Mouse (Mus musculus): ENCODE results near the gene Fggy.

The Fggy gene

GRCm38 (mm10) chr4:95579183-95579582 is 21.9 kb downstream of the Fggy start:
- H3K9me3 ChIP-seq (ENCODE audit: low read length): no peaks in the 10 kb centered on the region
- H3K4me1 ChIP-seq (replicated peaks; ENCODE audit: low read depth, low read length): no peaks in the 10 kb centered on the region
- TF ChIP-seq POU5F1 (IDR thresholded peaks at IDR 0.05; ENCODE audit: borderline replicate concordance, low read length) (no peak), CTCF (conservative IDR thresholded peaks at IDR 0.05; ENCODE audit: low read length) (no peak), NANOG (IDR thresholded peaks at IDR 0.05; ENCODE audit: borderline replicate concordance, low read length) (no peak)
- no peaks in the 10 kb centered on the region for H3K27me3 ChIP-seq (ENCODE audit: insufficient read depth, low read length)
- H3K36me3 ChIP-seq (ENCODE audit: insufficient read depth, low read length): no peaks in the 10 kb centered on the region
- no peak overlapping the region for H3K4me3 ChIP-seq (replicated peaks; ENCODE audit: low read length)

- Histone ChIP-seq H3K36me3 (ENCODE audit: insufficient read depth, low read length) (no peaks in the 10 kb centered on the region), H3K9me3 (ENCODE audit: low read length) (no peaks in the 10 kb centered on the region), H3K4me1 (replicated peaks; ENCODE audit: low read depth, low read length) (peaks cover 9% of the 10 kb centered on the region), H3K27me3 (ENCODE audit: insufficient read depth, low read length) (0 out of 2 replicates have a peak, but pooled peaks cover 2% of the 10 kb centered on the region), H3K4me3 (replicated peaks; ENCODE audit: low read length) (no peak overlapping the region)
- TF ChIP-seq NANOG (IDR thresholded peaks at IDR 0.05; ENCODE audit: borderline replicate concordance, low read length) (no peak), POU5F1 (IDR thresholded peaks at IDR 0.05; ENCODE audit: borderline replicate concordance, low read length) (no peak), CTCF (conservative IDR thresholded peaks at IDR 0.05; ENCODE audit: low read length) (no peak)
These were observed 26.9 kb downstream of the Fggy start for GRCm38 (mm10) chr4:95584107-95584762.

GRCm38 (mm10) chr4:95586274-95587001 is 29.1 kb downstream of the Fggy start:
- 0 out of 2 replicates have a peak, but pooled peaks cover 2% of the 10 kb centered on the region for H3K27me3 ChIP-seq (ENCODE audit: insufficient read depth, low read length)
- peaks cover 9% of the 10 kb centered on the region for H3K4me1 ChIP-seq (replicated peaks; ENCODE audit: low read depth, low read length)
- TF ChIP-seq CTCF (conservative IDR thresholded peaks at IDR 0.05; ENCODE audit: low read length) (no peak), POU5F1 (IDR thresholded peaks at IDR 0.05; ENCODE audit: borderline replicate concordance, low read length) (no peak), NANOG (IDR thresholded peaks at IDR 0.05; ENCODE audit: borderline replicate concordance, low read length) (no peak)
- no peak overlapping the region for H3K4me3 ChIP-seq (replicated peaks; ENCODE audit: low read length)
- no peaks in the 10 kb centered on the region for H3K9me3 ChIP-seq (ENCODE audit: low read length)
- no peaks in the 10 kb centered on the region for H3K36me3 ChIP-seq (ENCODE audit: insufficient read depth, low read length)

- TF ChIP-seq NANOG (IDR thresholded peaks at IDR 0.05; ENCODE audit: borderline replicate concordance, low read length) (no peak), POU5F1 (IDR thresholded peaks at IDR 0.05; ENCODE audit: borderline replicate concordance, low read length) (no peak)
- Histone ChIP-seq H3K9me3 (ENCODE audit: low read length) (no peaks in the 10 kb centered on the region), H3K36me3 (ENCODE audit: insufficient read depth, low read length) (no peaks in the 10 kb centered on the region), H3K4me3 (replicated peaks; ENCODE audit: low read length) (no peak overlapping the region), H3K4me1 (replicated peaks; ENCODE audit: low read depth, low read length) (peaks cover 9% of the 10 kb centered on the region), H3K27me3 (ENCODE audit: insufficient read depth, low read length) (0 out of 2 replicates have a peak, but pooled peaks cover 2% of the 10 kb centered on the region)
These were observed 31.5 kb downstream of the Fggy start for GRCm38 (mm10) chr4:95588722-95589283.

- no peak overlapping the region for H3K4me3 ChIP-seq (replicated peaks; ENCODE audit: low read length)
- H3K9me3 ChIP-seq (ENCODE audit: low read length): no peaks in the 10 kb centered on the region
- H3K36me3 ChIP-seq (ENCODE audit: insufficient read depth, low read length): no peaks in the 10 kb centered on the region
- TF ChIP-seq CTCF (conservative IDR thresholded peaks at IDR 0.05; ENCODE audit: low read length): no peak
- TF ChIP-seq NANOG (IDR thresholded peaks at IDR 0.05; ENCODE audit: borderline replicate concordance, low read length): no peak
- no peak for TF ChIP-seq POU5F1 (IDR thresholded peaks at IDR 0.05; ENCODE audit: borderline replicate concordance, low read length)
- no peaks in the 10 kb centered on the region for H3K27me3 ChIP-seq (ENCODE audit: insufficient read depth, low read length)
- no peaks in the 10 kb centered on the region for H3K4me1 ChIP-seq (replicated peaks; ENCODE audit: low read depth, low read length)
These were observed 33.6 kb downstream of the Fggy start for GRCm38 (mm10) chr4:95590878-95591277.

- TF ChIP-seq POU5F1 (IDR thresholded peaks at IDR 0.05; ENCODE audit: borderline replicate concordance, low read length) (no peak), NANOG (IDR thresholded peaks at IDR 0.05; ENCODE audit: borderline replicate concordance, low read length) (no peak), CTCF (conservative IDR thresholded peaks at IDR 0.05; ENCODE audit: low read length) (no peak)
- Histone ChIP-seq H3K9me3 (ENCODE audit: low read length) (no peaks in the 10 kb centered on the region), H3K36me3 (ENCODE audit: insufficient read depth, low read length) (no peaks in the 10 kb centered on the region; the same call in 1 of the 2 replicates), H3K4me1 (replicated peaks; ENCODE audit: low read depth, low read length) (no peaks in the 10 kb centered on the region), H3K4me3 (replicated peaks; ENCODE audit: low read length) (no peak overlapping the region), H3K27me3 (ENCODE audit: insufficient read depth, low read length) (no peaks in the 10 kb centered on the region)
These were observed 39.9 kb downstream of the Fggy start for GRCm38 (mm10) chr4:95597208-95597607.

- Histone ChIP-seq H3K4me3 (replicated peaks; ENCODE audit: low read length) (no peak overlapping the region), H3K9me3 (ENCODE audit: low read length) (no peaks in the 10 kb centered on the region), H3K4me1 (replicated peaks; ENCODE audit: low read depth, low read length) (no peaks in the 10 kb centered on the region), H3K36me3 (ENCODE audit: insufficient read depth, low read length) (no peaks in the 10 kb centered on the region; the same call in 1 of the 2 replicates), H3K27me3 (ENCODE audit: insufficient read depth, low read length) (no peaks in the 10 kb centered on the region)
- TF ChIP-seq CTCF (conservative IDR thresholded peaks at IDR 0.05; ENCODE audit: low read length) (no peak), POU5F1 (IDR thresholded peaks at IDR 0.05; ENCODE audit: borderline replicate concordance, low read length) (no peak), NANOG (IDR thresholded peaks at IDR 0.05; ENCODE audit: borderline replicate concordance, low read length) (no peak)
These were observed 44.5 kb downstream of the Fggy start for GRCm38 (mm10) chr4:95601776-95602175.

GRCm38 (mm10) chr4:95603254-95603653 is 45.9 kb downstream of the Fggy start:
- H3K9me3 ChIP-seq (ENCODE audit: low read length): no peaks in the 10 kb centered on the region
- H3K4me3 ChIP-seq (replicated peaks; ENCODE audit: low read length): no peak overlapping the region
- TF ChIP-seq POU5F1 (IDR thresholded peaks at IDR 0.05; ENCODE audit: borderline replicate concordance, low read length) (no peak), NANOG (IDR thresholded peaks at IDR 0.05; ENCODE audit: borderline replicate concordance, low read length) (no peak), CTCF (conservative IDR thresholded peaks at IDR 0.05; ENCODE audit: low read length) (no peak)
- no peaks in the 10 kb centered on the region for H3K27me3 ChIP-seq (ENCODE audit: insufficient read depth, low read length)
- no peaks in the 10 kb centered on the region; the same call in 1 of the 2 replicates for H3K36me3 ChIP-seq (ENCODE audit: insufficient read depth, low read length)
- no peaks in the 10 kb centered on the region for H3K4me1 ChIP-seq (replicated peaks; ENCODE audit: low read depth, low read length)
